Mouse (Mus musculus): ENCODE results near the gene Hoxa10. TPM values are rescaled to one million over a fixed set of nuclear protein-coding genes. Genes with fewer than 3 reads are reported as not detected.

Gene Hoxa10
- polyA plus RNA-seq, 1 experiment from 2014 or later: not detected

- no peaks in the 10 kb centered on the region for H3K36me3 ChIP-seq (ENCODE audit: control insufficient read depth, insufficient read depth, low read length)
- H3K4me3 ChIP-seq (replicated peaks; ENCODE audit: low read depth, low read length): no peak overlapping the region
- H3K9ac ChIP-seq (replicated peaks; ENCODE audit: low read length): no peak overlapping the region
- H3K4me1 ChIP-seq (ENCODE audit: control insufficient read depth, insufficient read depth, low read length): no peaks in the 10 kb centered on the region
- peaks cover 99% of the 10 kb centered on the region for H3K27me3 ChIP-seq (ENCODE audit: control insufficient read depth, insufficient read depth, low read length)
- H3K9me3 ChIP-seq (ENCODE audit: control insufficient read depth, low read length): no peaks in the 10 kb centered on the region
- 2% methylated on average over 4 of the region's 4 CpGs for WGBS
- no peak overlapping the region for H3K27ac ChIP-seq (replicated peaks; ENCODE audit: low read depth, low read length)
- H3K4me2 ChIP-seq (ENCODE audit: low read length): no peak overlapping the region
- DNase-seq (no peak), ATAC-seq (ENCODE audit: low FRiP score, low TSS enrichment) (no peak)
Observed at GRCm38 (mm10) chr6:52242801-52243332, 2.2 kb upstream of the Hoxa10 start.

- Histone ChIP-seq H3K36me3 (ENCODE audit: control insufficient read depth, insufficient read depth, low read length) (no peaks in the 10 kb centered on the region), H3K27ac (replicated peaks; ENCODE audit: low read depth, low read length) (no peak overlapping the region), H3K27me3 (ENCODE audit: control insufficient read depth, insufficient read depth, low read length) (peaks cover 99% of the 10 kb centered on the region), H3K4me1 (ENCODE audit: control insufficient read depth, insufficient read depth, low read length) (no peaks in the 10 kb centered on the region), H3K4me3 (replicated peaks; ENCODE audit: low read depth, low read length) (no peak overlapping the region), H3K9me3 (ENCODE audit: control insufficient read depth, low read length) (no peaks in the 10 kb centered on the region), H3K9ac (replicated peaks; ENCODE audit: low read length) (no peak overlapping the region), H3K4me2 (ENCODE audit: low read length) (no peak overlapping the region)
- WGBS: 4% methylated on average over 9 of the region's 9 CpGs
- ATAC-seq (ENCODE audit: low FRiP score, low TSS enrichment) (no peak), DNase-seq (no peak)
Observed at GRCm38 (mm10) chr6:52241001-52241621, 457 bp upstream of the Hoxa10 start.

- no peaks in the 10 kb centered on the region for H3K36me3 ChIP-seq (ENCODE audit: control insufficient read depth, insufficient read depth, low read length)
- no peak for ATAC-seq (ENCODE audit: low FRiP score, low TSS enrichment)
- WGBS: 2% methylated on average over 30 of the region's 30 CpGs
- no peak for DNase-seq
- no peak overlapping the region for H3K27ac ChIP-seq (replicated peaks; ENCODE audit: low read depth, low read length)
- H3K9me3 ChIP-seq (ENCODE audit: control insufficient read depth, low read length): no peaks in the 10 kb centered on the region
- H3K4me1 ChIP-seq (ENCODE audit: control insufficient read depth, insufficient read depth, low read length): no peaks in the 10 kb centered on the region
- no peak overlapping the region for H3K4me2 ChIP-seq (ENCODE audit: low read length)
- peaks cover 99% of the 10 kb centered on the region for H3K27me3 ChIP-seq (ENCODE audit: control insufficient read depth, insufficient read depth, low read length)
- H3K9ac ChIP-seq (replicated peaks; ENCODE audit: low read length): no peak overlapping the region
- H3K4me3 ChIP-seq (replicated peaks; ENCODE audit: low read depth, low read length): no peak overlapping the region
Observed at GRCm38 (mm10) chr6:52239625-52240388, 847 bp downstream of the Hoxa10 start.

DNA sequence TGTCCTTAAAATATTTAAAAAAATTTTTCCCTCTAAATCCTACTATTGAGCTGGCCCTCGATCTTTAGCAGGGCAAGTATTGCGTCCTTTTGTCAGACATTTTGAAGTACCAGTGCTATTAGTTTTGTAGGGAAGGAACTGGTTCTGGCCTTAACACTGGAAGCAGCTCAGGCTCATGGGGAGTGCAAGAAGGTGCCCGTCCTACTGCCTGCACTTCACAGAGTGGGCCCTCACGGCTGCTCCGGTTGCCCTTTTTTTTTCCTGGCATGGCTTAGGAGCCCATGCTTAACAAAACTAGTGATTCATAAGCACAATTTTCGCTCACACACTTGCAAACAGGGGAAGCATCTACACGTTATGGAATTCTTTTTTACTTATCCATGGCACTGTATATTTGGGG is 1.7 kb downstream of the Hoxa10 start:
- Histone ChIP-seq H3K4me3 (replicated peaks; ENCODE audit: low read depth, low read length) (no peak overlapping the region), H3K4me1 (ENCODE audit: control insufficient read depth, insufficient read depth, low read length) (no peaks in the 10 kb centered on the region), H3K27me3 (ENCODE audit: control insufficient read depth, insufficient read depth, low read length) (peaks cover 99% of the 10 kb centered on the region), H3K36me3 (ENCODE audit: control insufficient read depth, insufficient read depth, low read length) (no peaks in the 10 kb centered on the region), H3K27ac (replicated peaks; ENCODE audit: low read depth, low read length) (no peak overlapping the region), H3K9me3 (ENCODE audit: control insufficient read depth, low read length) (no peaks in the 10 kb centered on the region), H3K4me2 (ENCODE audit: low read length) (no peak overlapping the region), H3K9ac (replicated peaks; ENCODE audit: low read length) (no peak overlapping the region)
- DNase-seq (no peak), ATAC-seq (ENCODE audit: low FRiP score, low TSS enrichment) (no peak)
- WGBS: 1% methylated on average over 7 of the region's 7 CpGs

- Histone ChIP-seq H3K4me1 (ENCODE audit: control insufficient read depth, insufficient read depth, low read length) (no peaks in the 10 kb centered on the region), H3K27me3 (ENCODE audit: control insufficient read depth, insufficient read depth, low read length) (peaks cover 99% of the 10 kb centered on the region), H3K4me3 (replicated peaks; ENCODE audit: low read depth, low read length) (no peak overlapping the region), H3K9ac (replicated peaks; ENCODE audit: low read length) (no peak overlapping the region), H3K27ac (replicated peaks; ENCODE audit: low read depth, low read length) (no peak overlapping the region), H3K4me2 (ENCODE audit: low read length) (no peak overlapping the region), H3K36me3 (ENCODE audit: control insufficient read depth, insufficient read depth, low read length) (no peaks in the 10 kb centered on the region), H3K9me3 (ENCODE audit: control insufficient read depth, low read length) (no peaks in the 10 kb centered on the region)
- no peak for DNase-seq
- ATAC-seq (ENCODE audit: low FRiP score, low TSS enrichment): no peak
- WGBS: 2% methylated on average over 7 of the region's 7 CpGs
Observed at GRCm38 (mm10) chr6:52238155-52238545, 2.5 kb downstream of the Hoxa10 start.

DNA sequence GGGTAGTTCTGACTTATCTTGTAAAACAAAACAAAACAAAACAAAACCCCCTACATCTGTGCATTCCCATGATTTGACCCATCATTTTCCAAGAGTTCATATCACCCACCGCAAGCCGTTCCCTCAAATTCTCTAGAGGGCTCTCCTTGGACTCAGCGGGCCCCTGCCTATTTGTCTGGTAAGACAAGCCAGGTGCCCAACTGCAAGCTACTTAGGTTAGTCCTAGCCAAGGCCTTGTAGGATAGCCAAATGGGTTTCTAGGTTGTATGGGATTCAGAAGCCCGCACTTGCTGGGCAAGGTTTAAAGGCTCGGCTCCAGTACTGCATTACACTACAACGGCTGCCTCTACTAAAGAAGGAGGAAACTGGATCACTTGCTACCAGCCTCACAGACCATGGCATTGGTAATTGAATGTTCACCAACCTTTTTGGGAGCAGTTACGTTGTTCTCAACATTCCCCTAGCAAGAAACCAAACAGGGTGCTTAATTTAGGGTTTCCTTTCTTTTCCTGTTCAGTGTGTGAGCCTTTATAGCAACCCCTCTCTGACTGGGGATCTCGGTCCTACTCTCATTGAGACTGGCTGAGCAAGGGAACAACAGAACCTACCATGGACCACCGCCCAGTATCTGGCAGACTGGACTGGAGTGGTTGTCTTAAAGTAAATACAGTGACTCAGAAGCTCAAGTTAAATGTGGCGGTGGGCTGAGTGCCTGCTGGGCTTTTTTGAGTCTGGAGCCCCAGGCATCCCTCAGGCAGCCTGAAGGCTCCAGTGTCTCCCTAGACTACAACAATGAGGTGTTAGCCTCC is 3.1 kb downstream of the Hoxa10 start:
- no peak overlapping the region for H3K4me2 ChIP-seq (ENCODE audit: low read length)
- WGBS: 7% methylated on average over 10 of the region's 10 CpGs
- H3K27me3 ChIP-seq (ENCODE audit: control insufficient read depth, insufficient read depth, low read length): peaks cover 99% of the 10 kb centered on the region
- H3K36me3 ChIP-seq (ENCODE audit: control insufficient read depth, insufficient read depth, low read length): no peaks in the 10 kb centered on the region
- DNase-seq (no peak), ATAC-seq (ENCODE audit: low FRiP score, low TSS enrichment) (no peak)
- no peak overlapping the region for H3K4me3 ChIP-seq (replicated peaks; ENCODE audit: low read depth, low read length)
- no peaks in the 10 kb centered on the region for H3K4me1 ChIP-seq (ENCODE audit: control insufficient read depth, insufficient read depth, low read length)
- no peaks in the 10 kb centered on the region for H3K9me3 ChIP-seq (ENCODE audit: control insufficient read depth, low read length)
- no peak overlapping the region for H3K27ac ChIP-seq (replicated peaks; ENCODE audit: low read depth, low read length)
- no peak overlapping the region for H3K9ac ChIP-seq (replicated peaks; ENCODE audit: low read length)

DNA sequence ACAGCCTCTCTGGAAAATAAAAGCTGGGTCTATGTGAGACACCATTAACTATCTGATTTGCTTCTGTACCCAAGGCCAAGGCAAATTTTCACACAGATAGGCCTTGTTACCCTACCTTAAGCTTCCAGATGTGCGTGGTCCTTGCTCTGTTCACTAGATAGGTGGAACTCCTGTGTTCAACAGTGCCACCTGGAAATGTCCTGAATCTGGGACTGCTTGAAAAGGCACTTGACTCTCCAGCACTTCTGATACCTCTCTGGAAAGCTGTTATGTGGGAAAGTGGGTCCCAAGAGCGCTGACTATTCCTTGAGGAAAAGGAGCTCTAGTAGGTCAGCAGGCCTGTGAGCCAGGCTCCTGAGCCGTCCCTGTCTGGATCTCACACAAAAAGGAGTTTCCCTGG is 3.8 kb downstream of the Hoxa10 start:
- WGBS: 6% methylated on average over 3 of the region's 3 CpGs
- no peaks in the 10 kb centered on the region for H3K9me3 ChIP-seq (ENCODE audit: control insufficient read depth, low read length)
- H3K4me1 ChIP-seq (ENCODE audit: control insufficient read depth, insufficient read depth, low read length): no peaks in the 10 kb centered on the region
- DNase-seq (no peak), ATAC-seq (ENCODE audit: low FRiP score, low TSS enrichment) (no peak)
- H3K4me2 ChIP-seq (ENCODE audit: low read length): no peak overlapping the region
- no peak overlapping the region for H3K9ac ChIP-seq (replicated peaks; ENCODE audit: low read length)
- peaks cover 99% of the 10 kb centered on the region for H3K27me3 ChIP-seq (ENCODE audit: control insufficient read depth, insufficient read depth, low read length)
- no peak overlapping the region for H3K27ac ChIP-seq (replicated peaks; ENCODE audit: low read depth, low read length)
- H3K4me3 ChIP-seq (replicated peaks; ENCODE audit: low read depth, low read length): no peak overlapping the region
- H3K36me3 ChIP-seq (ENCODE audit: control insufficient read depth, insufficient read depth, low read length): no peaks in the 10 kb centered on the region

- WGBS: 18% methylated on average over 6 of the region's 6 CpGs
- no peak overlapping the region for H3K9ac ChIP-seq (replicated peaks; ENCODE audit: low read length)
Observed at GRCm38 (mm10) chr6:52235866-52236265, 4.8 kb downstream of the Hoxa10 start.

More at GRCm38 (mm10) chr6:52235866-52236265, 4.8 kb downstream of the Hoxa10 start:
- Histone ChIP-seq H3K27ac (replicated peaks; ENCODE audit: low read depth, low read length) (no peak overlapping the region), H3K4me3 (replicated peaks; ENCODE audit: low read depth, low read length) (no peak overlapping the region), H3K36me3 (ENCODE audit: control insufficient read depth, insufficient read depth, low read length) (no peaks in the 10 kb centered on the region), H3K27me3 (ENCODE audit: control insufficient read depth, insufficient read depth, low read length) (peaks cover 97% of the 10 kb centered on the region), H3K9me3 (ENCODE audit: control insufficient read depth, low read length) (no peaks in the 10 kb centered on the region), H3K4me2 (ENCODE audit: low read length) (no peak overlapping the region), H3K4me1 (ENCODE audit: control insufficient read depth, insufficient read depth, low read length) (no peaks in the 10 kb centered on the region)
- ATAC-seq (ENCODE audit: low FRiP score, low TSS enrichment) (no peak), DNase-seq (no peak)
